Mouse (Mus musculus): ENCODE results near the gene Tnfsf15.
A peak's percentile ranks its signal among the peaks of the same experiment; 100 is the strongest.

Tnfsf15 gene

DNA sequence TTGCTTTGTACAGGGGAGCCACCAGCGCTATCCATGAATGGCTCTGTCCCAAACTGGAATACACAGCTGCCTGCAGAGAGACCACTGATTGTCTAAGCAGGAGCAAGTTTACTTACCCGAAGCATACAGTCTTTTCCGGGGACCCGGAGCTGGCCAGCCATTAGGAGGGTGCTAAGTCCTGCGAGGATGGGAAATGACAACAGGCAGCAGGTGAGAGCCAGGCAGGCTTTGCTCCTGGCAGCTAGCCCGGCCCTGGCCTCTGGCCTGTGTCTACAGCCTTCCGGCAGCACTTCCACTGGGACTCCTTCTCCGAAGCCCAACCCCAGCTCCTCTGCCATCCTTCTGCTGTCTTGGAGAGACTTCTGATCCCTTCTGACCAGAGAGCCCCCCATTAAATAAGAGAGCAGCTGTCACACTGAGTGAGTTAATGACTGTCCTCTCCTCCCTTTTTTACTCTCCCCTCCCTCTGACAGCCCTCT lies at the start of gene Tnfsf15:
Gene Tnfsf15, minus strand, starts transcription at position 421 of the 479 bp plus-strand sequence.
- DNase-seq (ENCODE audit: low spot score) = peak; percentile 31

DNA sequence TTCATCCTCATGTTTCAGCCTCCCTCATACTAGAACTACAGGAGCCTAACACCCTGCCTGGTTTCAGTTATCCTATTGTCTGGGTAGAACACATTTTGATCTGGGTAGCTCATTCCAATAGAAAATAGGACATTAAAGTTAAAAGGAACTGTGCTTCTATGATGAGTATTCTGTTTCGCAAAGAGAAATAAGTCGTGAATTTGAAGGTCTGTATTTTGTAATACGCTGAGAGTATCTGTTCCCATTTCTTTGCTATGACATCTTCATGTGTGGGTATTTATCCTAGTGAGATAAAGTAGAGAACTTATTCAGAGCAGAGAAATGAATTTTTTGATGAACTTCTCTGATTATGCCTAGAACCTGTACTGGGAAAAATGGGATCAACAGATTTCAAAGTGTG lies 47.4 kb upstream of the Tnfsf15 start:
- DNase-seq (ENCODE audit: low spot score) = no peak

DNA sequence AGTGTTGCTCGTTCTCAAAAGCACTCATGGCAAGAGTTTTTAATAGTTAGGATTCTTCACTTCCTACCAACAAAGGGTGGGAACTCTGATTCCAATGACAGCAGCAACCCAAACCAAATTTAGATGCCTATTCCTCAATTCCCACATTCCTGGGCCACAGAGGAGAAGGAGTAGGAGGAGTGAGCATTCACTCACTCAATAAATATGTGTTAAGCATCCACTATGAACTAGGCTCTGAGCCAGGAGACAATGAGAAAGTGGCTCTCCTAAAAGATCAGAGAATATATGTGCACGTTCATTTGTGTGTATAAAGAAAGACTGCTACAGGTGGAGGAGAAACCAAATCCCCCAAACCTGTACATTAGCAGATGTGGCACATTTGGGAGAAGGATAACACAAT lies 40.6 kb upstream of the Tnfsf15 start:
- no peak for DNase-seq (ENCODE audit: low spot score)

DNA sequence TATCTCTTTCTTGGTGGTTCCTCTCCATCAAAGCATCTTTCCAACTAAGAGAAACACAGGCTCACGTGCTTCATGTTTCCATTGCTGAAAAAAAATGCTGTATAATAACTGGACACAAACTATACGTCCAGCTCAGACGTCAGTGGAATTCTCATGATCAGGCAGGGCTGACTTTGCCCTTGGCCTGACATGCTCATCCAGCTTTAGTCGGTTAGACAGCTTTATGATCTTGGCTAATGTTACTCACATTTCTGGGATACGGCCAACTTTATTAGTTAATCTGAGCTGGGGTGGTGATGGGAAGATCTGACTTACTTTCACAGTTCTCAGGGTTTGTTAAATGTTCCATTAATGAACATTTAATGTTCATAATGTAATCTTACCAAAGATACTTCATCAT lies 38.9 kb upstream of the Tnfsf15 start:
- DNase-seq (ENCODE audit: low spot score) = no peak

DNA sequence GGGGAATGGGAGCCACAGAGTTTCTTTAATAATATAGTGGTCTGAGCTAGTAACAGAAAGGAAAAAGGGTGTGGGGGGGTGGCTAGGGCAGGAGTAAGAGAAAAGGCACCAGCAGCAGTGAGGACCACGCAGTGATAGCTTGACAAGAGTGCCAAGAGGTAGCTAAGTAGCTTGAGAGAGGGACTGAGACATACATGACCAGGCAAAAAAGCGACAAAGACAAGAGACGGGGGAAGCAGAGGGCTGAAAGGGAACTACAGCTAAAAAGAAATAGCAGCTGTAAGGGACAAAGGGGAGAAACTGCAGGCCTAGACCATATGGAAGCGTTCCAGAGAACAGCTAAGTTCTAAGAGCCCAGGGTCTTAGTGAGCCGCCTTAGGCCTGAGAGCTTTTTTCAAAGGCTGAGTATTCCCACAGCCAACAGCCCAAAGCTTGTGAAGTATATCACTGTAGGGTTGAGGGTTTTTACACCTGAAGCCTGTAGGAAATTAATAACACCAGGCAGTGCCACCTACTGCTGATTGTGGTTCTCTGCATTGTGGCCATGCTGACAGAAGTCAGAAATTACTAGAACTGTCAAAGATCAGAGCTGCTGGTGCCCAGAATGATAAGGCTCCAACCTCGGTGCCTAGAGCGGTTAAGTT lies 38.2 kb upstream of the Tnfsf15 start:
- no peak for DNase-seq (ENCODE audit: low spot score)

DNA sequence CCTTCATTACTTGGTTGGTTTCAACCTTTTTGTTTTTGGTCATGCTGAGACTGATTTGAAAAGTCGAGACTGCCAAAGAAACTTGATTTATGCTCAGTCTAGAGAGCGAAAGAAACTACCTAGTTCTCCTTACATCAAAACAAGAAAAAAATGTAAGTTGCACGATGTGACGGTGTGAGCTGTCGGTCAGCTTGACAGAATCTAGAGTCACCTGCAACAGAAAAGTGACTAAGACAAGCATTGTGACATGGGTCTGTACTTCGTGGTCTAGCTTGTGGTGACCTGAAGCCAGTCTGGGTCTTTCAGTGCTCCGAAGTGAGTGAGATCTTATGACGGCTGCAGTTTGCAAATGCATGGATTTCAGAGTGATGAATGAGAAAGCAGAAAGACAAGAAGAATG lies 32.3 kb upstream of the Tnfsf15 start:
- no peak for DNase-seq (ENCODE audit: low spot score)

DNA sequence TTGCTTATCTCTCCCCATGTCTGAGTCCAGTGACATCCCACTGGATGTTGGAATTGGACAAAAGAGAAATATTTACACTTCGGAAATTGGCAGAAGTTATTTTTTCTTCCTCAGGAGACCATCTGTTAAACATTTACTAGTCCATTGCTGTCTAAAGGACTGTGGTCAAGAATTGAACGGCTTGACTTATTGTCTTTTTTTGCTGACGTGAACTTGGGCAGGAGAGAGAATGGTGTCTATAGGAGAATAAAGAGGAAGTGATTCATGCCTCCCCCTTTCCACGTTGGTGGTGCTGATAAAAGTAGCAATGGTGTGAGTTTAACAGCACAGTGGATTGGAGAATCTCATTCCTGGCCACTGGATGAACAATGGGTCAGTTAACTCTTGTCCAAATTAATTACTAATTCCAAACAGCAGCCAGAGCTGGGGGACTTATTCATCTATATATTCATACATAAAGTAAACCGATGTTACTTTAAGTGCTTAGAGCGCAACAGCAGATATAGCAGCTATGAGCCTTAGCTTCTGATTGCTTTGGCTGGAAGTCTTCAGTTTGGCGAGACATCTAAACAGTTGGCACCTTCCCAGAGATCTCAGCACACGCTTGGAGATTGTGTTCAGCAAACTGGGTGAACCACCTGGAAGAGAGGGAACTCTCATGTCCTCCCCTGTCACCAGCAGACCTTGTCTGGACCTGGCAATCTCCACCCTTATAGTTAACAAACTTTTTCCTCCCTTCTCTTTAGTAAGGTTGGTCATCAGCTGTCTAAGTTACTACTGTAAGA lies 28.6 kb upstream of the Tnfsf15 start:
- DNase-seq (ENCODE audit: low spot score) = no peak

DNA sequence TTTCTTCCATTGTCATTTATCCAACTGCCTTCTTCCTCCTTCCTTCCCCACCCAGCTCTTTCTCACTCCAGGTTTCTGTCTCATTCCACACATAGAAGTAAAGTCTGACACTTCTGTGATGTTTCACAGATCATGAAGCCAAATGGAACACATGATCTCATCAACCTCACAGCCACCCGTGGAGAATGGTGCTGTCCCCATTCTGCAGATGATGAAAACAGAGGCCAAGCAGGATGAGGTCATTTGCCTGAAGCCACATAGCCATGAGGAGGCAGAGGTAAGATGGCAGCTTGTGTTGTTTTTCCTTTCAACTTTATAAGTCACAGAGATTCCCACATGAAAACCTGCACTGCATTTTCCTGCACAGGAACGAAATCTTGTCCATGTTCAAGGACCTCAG lies 27.6 kb upstream of the Tnfsf15 start:
- DNase-seq (ENCODE audit: low spot score) = no peak

DNA sequence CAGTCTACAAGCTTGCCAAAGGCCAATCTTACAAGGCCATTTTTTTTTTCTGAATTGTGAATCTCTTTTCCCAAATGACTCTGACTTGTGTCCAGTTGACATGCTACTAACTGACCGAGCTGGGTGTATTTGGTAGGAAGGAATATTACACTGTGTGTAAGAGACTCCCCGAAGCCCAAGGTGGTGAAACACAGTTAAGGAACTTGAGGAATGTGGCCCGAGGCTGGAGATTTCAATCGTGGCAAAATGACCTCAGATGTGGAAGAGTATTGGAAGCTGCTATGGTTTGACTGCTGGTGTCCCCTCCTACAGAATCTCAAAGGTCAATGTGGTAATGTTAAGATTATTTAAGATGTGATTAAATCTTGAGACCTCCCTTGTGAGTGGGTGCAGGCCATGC lies 26.4 kb upstream of the Tnfsf15 start:
- DNase-seq (ENCODE audit: low spot score) = no peak

DNA sequence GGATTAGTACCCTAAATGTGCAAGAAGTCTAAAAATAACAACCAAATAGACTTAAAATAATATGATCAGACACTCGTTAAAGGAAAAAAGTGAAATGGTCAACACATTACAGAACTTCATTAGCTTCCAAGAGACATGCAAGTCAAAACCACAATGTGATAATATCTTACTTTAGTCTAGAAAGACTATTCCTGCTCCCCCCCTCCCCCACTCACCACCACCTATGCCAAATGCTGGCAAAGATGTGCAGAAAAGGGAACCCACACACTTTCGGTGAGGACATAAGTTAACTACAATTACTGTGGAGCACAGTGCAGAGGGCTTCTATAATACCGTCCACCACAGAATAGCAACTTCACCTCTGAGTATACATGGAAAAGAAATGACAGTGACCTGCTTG lies 24.2 kb upstream of the Tnfsf15 start:
- DNase-seq (ENCODE audit: low spot score) = no peak

DNA sequence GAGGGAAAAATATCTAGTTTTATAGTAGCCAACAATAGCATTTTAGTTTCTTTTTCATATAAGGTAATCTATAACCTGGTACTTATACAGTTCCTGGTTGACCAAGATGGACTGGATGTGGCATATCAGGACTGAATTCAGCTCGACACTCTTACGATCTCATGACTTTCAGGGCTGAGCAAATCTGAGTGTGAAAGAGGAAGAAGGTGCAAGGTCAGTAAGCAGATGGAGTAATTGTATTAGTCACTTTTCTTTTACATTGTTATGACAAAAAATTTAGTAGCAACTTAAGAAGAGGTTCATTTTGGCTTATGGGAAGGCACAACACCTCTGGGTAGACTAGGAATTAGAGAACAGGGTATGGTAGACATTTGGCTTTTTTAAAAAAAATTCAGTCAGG lies 20.1 kb upstream of the Tnfsf15 start:
- no peak for DNase-seq (ENCODE audit: low spot score)

DNA sequence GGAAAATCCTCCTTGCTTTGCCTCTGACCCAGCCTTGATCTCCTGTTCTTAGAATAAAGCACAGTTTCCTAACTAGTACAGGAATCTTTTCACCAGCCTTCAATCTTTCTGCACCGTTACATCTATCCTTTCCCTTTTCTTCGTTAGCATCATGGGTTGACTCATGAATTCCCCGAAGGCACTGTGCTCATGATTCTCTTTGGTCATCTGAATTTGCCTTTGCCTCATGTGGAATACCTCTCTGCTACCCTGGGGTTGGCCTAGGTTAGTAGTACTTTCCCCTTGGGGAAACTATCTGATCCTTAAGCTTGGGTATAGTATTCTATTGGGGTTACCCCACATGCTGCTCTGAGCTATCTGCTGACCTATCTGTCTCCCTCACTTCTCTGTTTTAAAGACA lies 15.0 kb upstream of the Tnfsf15 start:
- no peak for DNase-seq (ENCODE audit: low spot score)

DNA sequence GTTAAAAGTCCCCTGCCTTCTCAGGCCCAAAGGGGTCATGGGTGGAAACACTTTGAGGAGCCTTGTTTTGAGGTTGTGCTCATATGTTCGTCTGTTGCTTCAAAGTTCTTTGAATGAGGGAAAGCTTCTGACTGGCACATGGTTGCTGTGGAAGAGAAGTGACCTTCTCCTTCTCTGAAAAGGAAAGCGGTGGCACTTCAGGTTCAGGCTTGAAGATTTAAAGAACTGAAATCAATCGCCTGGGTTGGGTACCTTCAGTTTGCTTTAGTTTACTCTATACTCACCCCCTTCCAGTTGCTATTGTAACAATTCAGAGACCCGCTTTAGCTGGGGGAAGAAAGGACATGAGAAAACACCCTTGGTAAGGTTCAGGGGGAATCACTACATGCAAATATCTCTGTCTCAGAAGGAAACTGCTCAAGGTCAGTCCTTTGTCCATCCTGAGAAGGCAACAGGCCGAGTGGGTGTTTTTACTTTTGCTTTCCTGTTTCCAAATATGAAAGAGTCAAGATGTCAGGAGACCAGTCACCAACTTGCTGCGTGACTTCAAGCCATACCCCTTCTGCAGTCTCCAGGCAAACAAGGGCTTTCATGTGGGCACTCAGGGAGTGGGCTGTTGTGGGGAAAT lies 12.7 kb upstream of the Tnfsf15 start:
- DNase-seq (ENCODE audit: low spot score) = no peak

DNA sequence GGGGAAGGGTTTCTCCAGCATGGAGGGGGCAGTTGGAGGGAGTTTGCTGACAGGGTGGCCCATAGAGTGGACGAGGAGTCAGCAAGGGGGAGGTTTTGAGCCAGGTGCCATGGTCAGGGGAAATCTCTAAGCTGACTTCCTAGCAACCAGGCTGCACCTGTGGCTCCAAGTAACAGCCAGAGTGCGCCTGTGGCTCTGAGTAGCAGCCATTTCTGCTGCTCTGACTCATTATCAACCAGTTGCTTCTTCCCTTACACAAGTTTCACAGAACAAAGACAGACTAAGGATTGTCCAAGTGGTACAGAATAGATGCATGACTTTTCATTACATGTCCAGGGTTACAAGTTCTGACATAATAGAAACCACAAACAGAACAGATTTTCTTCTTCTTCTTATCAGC lies 11.2 kb upstream of the Tnfsf15 start:
- no peak for DNase-seq (ENCODE audit: low spot score)

DNA sequence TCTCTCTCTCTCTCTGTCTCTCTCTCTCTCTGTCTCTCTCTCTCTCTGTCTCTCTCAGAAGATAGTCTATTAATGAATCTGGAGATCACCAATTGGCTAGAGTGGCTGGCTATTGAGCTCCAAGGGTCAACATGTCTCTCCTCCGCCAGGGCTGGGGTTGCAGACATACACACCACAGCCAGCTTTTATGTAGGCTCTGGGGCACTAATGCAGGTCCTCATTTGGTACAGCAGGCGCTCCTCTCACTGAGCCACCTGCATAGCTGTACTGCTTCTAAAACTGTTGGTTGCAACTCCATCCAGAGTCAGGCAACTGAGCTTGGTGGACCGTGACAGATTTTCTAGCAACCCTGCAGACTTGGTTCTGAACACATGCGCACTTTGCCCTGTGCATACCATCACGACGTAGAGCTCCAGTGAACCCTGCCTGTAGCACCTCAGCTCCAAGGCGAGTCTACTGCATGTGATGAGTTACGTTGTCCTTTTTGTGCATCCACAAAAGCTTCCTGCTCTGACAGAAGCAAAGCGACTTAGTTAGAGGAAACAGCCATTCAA lies 9.6 kb upstream of the Tnfsf15 start:
- no peak for DNase-seq (ENCODE audit: low spot score)

DNA sequence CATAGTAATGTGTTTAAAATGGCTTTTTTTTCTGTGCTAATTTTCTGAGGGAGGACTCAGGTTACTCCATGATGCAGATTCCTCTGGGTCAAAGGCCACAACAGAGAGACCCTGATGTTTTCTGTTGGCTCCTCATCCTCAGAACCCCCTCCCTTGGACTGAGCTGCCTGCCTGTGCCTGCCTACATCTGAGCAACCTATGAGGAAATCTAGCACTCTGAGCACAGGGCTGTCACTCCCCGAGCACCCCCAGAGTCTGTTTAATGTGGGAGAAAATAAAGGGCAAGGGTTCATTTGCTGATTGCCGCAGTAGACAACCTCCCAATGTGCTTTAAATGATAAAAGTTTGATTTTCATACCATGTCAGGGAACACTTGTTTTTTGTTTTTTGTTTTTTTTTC lies 8.9 kb upstream of the Tnfsf15 start:
- DNase-seq (ENCODE audit: low spot score) = no peak

DNA sequence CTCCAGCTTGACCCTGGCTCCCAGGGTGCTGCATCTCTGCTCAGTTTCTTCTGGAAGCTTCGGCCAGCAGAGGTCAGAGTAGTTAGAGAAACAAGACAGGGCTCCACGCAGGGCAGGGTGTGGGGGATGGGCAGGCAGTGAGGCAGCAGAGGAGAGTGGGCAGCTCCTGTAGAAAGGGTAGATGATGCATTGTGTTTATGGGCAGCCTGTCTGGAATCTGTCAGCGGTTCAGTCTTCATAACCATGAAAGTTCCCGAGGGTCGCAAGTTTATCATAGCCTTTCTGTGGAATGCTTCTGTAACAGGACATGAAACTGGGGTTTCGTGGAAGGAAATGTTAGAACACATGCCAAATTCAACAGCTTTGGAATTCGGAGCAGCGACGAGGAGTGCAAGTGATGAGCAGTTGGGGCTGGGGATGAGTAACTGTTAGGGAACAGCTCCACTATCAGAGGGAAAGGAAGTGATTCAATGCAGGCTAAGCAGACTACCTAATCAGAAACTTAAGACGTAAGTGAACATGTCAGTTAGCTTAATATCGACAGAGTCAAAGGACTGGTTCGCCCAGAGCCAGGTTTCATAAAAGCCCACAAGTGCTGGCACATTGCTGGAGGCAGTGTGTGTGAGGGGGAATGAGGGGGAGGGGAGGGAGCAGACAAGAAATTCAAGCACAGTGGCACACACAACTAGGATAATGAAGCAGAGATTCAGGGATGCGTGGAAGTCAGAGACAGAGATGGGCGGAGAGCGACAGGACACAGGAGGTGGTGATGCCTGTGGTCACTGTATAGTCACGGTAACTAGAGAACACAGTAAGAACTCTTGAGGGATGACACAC lies 8.0 kb upstream of the Tnfsf15 start:
- no peak for DNase-seq (ENCODE audit: low spot score)

DNA sequence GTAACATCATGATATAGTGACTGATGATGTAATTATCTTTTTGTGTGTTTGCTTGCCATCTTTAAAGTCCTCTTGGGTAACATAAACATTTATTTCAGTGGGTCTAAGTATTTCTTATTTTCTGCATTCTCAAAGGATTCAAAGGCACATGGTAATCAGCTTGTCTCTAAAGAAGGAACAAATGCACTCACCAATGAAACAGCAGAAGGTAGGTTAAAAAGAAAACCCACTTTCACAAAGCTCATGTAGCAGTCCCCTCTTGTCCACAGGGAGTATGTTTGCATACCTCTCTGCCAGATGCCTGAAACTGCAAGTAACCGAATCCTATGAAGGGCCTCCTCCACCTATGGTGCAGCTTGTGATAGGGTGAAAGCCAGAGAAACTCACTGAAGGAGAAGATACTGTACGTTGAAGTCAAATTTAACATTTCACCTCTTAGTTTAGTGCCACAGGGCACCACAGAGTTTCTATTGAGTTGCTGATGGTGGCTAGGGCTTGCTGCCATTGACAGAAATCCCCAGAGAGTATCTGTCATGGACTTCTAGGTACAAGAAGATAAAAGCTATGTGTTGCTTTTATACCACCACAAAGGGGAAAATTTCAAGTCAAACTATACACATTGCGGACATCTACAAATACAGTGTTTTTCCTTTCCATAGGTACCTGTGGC lies 3.3 kb upstream of the Tnfsf15 start:
- DNase-seq (ENCODE audit: low spot score) = no peak

DNA sequence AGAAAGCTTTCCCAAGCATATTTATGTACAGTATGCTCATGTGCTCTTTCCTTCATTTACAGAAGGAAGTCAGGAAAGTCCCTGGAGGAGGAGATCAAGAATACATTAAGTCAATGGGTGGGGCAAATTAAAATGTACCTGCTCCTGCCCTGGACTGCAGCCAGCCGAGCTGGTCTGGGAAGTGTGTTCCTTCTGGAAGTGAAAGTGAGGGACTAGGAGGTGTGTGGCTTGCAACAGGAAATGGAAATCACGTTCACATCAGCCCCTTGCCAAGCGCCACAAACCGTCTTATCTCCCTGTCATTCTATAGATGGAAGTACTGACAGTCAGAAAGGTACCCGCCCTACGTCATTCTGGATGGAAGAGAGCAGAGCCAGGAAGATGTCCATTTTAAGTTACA lies 358 bp upstream of the Tnfsf15 start:
- no peak for DNase-seq (ENCODE audit: low spot score)

DNA sequence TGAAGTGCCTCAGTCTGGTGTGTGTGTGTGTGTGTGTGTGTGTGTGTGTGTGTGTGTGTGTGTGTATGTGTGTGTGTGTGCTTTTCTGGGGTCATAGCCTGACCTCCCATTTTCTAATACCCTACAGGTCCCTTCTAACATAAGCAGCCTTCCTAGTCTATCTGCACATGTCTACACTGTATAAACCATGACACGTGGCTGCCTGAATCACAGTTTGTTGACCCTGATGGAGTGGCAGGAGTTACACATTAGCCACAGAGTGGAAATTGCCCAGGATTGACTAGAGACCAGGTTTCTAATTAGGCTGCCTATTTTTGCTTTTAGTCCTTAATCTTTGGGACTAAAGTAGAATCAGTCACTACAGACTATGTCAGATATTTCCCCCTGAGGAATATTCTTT lies 1.3 kb downstream of the Tnfsf15 start:
- DNase-seq (ENCODE audit: low spot score) = no peak

DNA sequence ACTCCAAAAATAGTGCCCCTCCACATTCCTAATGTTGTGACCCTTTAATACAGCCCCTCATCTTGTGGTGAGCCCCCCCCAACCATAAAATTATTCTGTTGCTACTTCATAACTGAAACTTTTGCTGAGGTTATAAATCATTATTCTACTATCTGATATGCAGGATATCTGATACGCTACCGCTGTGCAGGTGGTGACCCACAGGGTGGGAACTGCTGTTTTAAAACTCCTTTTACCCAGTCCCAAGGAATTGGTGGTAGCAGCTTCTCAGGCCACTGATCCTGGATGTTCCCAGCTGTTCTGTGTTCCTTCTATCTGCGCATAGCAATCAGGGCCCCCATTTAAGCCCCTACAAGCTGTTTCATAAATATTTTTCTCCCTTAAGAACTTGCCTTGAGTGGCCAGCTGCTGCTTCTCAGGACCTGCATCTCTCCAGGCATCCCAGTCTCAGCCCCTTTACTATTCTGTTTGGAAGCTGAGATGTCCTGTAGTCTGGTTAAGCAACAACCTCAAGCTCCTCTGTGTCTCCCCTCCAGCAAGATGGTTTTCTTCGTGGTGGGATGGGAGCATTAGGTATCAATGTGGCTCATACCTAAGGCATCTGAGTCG lies 2.0 kb downstream of the Tnfsf15 start:
- no peak for DNase-seq (ENCODE audit: low spot score)

Data from ovary, postnatal 10 days (tissue).